Mouse (Mus musculus) spleen, adult 2 months (tissue): ENCODE results near the gene Madd.

Source experiments
- CTCF ChIP-seq: fragments of 200-500 bp; IDR thresholded peaks from 2 replicates; pipeline ENCODE4 v1.5.1; 2011; ENCODE audit warnings: mild to moderate bottlenecking, inconsistent platforms; ENCODE audit not compliant: insufficient read depth, insufficient read length, insufficient replicate concordance; ENCODE audit errors: extremely low read depth
- POLR2A ChIP-seq: fragments of 200-500 bp; IDR thresholded peaks from 2 replicates; pipeline ENCODE4 v1.6.1; 2011; ENCODE audit warnings: low read depth, low read length, inconsistent platforms

GRCm38 (mm10) chr2:91139311-91139710 lies 44.3 kb downstream of the Madd start:
- TF ChIP-seq CTCF, result no peak
- no peak for TF ChIP-seq POLR2A
